Mouse (Mus musculus): ENCODE data around the gene Olfr1331. TPM values are rescaled to one million over a fixed set of nuclear protein-coding genes. Genes with fewer than 3 reads are reported as not detected.
"Not testable (repeated sequence)": the region's sequence is repeated elsewhere in the genome, so short reads cannot be mapped to it uniquely, and the experiment has no call there.

Gene Olfr1331
- total and polyA plus RNA-seq, 2 experiments from 2014 or later: not detected

GRCm38 (mm10) chr4:118901981-118902380 lies 37.5 kb downstream of the Olfr1331 start:
- DNase-seq (ENCODE audit: low spot score) (no peak), ATAC-seq (no peak)
- Histone ChIP-seq H3K4me3 (ENCODE audit: low read length) (no peak overlapping the region), H3K27me3 (ENCODE audit: insufficient read depth, low read length) (no peaks in the 10 kb centered on the region), H3K9ac (replicated peaks; ENCODE audit: low read length) (no peak overlapping the region), H3K27ac (no peak overlapping the region), H3K9me3 (ENCODE audit: low read length) (no peaks in the 10 kb centered on the region), H3K4me2 (ENCODE audit: low read depth, low read length) (no peak overlapping the region), H3K4me1 (ENCODE audit: insufficient read depth, low read length) (no peaks in the 10 kb centered on the region), H3K36me3 (ENCODE audit: insufficient read depth, low read length) (no peaks in the 10 kb centered on the region)
- WGBS: 46% methylated on average over 2 of the region's 2 CpGs
- TF ChIP-seq CTCF (IDR thresholded peaks at IDR 0.05; ENCODE audit: low read depth): no peak

- H3K36me3 ChIP-seq (ENCODE audit: insufficient read depth, low read length); H3K4me1 ChIP-seq (ENCODE audit: insufficient read depth, low read length); DNase-seq (ENCODE audit: low spot score); H3K27me3 ChIP-seq (ENCODE audit: insufficient read depth, low read length); ATAC-seq; H3K9ac ChIP-seq (replicated peaks; ENCODE audit: low read length); H3K9me3 ChIP-seq (ENCODE audit: low read length); H3K27ac ChIP-seq; H3K4me3 ChIP-seq (ENCODE audit: low read length); H3K4me2 ChIP-seq (ENCODE audit: low read depth, low read length): not testable (repeated sequence)
- 60% methylated on average over 2 of the region's 2 CpGs for WGBS
These were observed 52.9 kb downstream of the Olfr1331 start, which contains the start of gene Olfr1329 for GRCm38 (mm10) chr4:118917365-118917764. Gene Olfr1329 (minus strand): TSS chr4:118917465.

Other genes starting within 250 kb of the Olfr1331 start
- 0.65 and 1.3 TPM in 2 replicates for gene Cfap57, start 243.9 kb upstream of the Olfr1331 start, total RNA-seq (2014; rRNA removed)
- 0.70 and 1.2 TPM in 2 replicates for gene Cfap57, start 243.9 kb upstream of the Olfr1331 start, polyA plus RNA-seq (2015; fragmentation: Nextera tagmentation; extraction: Ambion mirVana)
- gene Ebna1bp2, start 243.8 kb upstream of the Olfr1331 start, total RNA-seq (2014; rRNA removed): 31.6 and 40.0 TPM in 2 replicates
- gene Ebna1bp2, start 243.8 kb upstream of the Olfr1331 start, polyA plus RNA-seq (2015; fragmentation: Nextera tagmentation; extraction: Ambion mirVana): 85.4 and 98.5 TPM in 2 replicates
- gene Olfr62, start 205.7 kb upstream of the Olfr1331 start, total RNA-seq (2014; rRNA removed): not detected in 2 replicates
- gene Olfr62, start 205.7 kb upstream of the Olfr1331 start, polyA plus RNA-seq (2015; fragmentation: Nextera tagmentation; extraction: Ambion mirVana): not detected in 2 replicates
- not detected in 2 replicates for gene Olfr1342, start 171.9 kb upstream of the Olfr1331 start, total RNA-seq (2014; rRNA removed)
- 0.04 TPM in 1 of 2 replicates, not detected in the other for gene Olfr1342, start 171.9 kb upstream of the Olfr1331 start, polyA plus RNA-seq (2015; fragmentation: Nextera tagmentation; extraction: Ambion mirVana)
- not detected in 2 replicates for gene Olfr1341, start 161.1 kb upstream of the Olfr1331 start, total RNA-seq (2014; rRNA removed)
- gene Olfr1341, start 161.1 kb upstream of the Olfr1331 start, polyA plus RNA-seq (2015; fragmentation: Nextera tagmentation; extraction: Ambion mirVana): not detected in 2 replicates
- gene Olfr1340, start 144.5 kb upstream of the Olfr1331 start, total RNA-seq (2014; rRNA removed): not detected in 2 replicates
- gene Olfr1340, start 144.5 kb upstream of the Olfr1331 start, polyA plus RNA-seq (2015; fragmentation: Nextera tagmentation; extraction: Ambion mirVana): not detected in 2 replicates
- gene Olfr1339, start 132.5 kb upstream of the Olfr1331 start, total RNA-seq (2014; rRNA removed): not detected in 2 replicates
- not detected in 2 replicates for gene Olfr1339, start 132.5 kb upstream of the Olfr1331 start, polyA plus RNA-seq (2015; fragmentation: Nextera tagmentation; extraction: Ambion mirVana)
- gene Olfr1338, start 105.9 kb upstream of the Olfr1331 start, total RNA-seq (2014; rRNA removed): not detected in 2 replicates
- gene Olfr1338, start 105.9 kb upstream of the Olfr1331 start, polyA plus RNA-seq (2015; fragmentation: Nextera tagmentation; extraction: Ambion mirVana): not detected in 2 replicates
- gene Olfr1337, start 82.1 kb upstream of the Olfr1331 start, total RNA-seq (2014; rRNA removed): not detected in 2 replicates
- gene Olfr1337, start 82.1 kb upstream of the Olfr1331 start, polyA plus RNA-seq (2015; fragmentation: Nextera tagmentation; extraction: Ambion mirVana): not detected in 2 replicates
- gene Olfr1335, start 54.7 kb upstream of the Olfr1331 start, total RNA-seq (2014; rRNA removed): not detected in 2 replicates
- not detected in 2 replicates for gene Olfr1335, start 54.7 kb upstream of the Olfr1331 start, polyA plus RNA-seq (2015; fragmentation: Nextera tagmentation; extraction: Ambion mirVana)
- not detected in 2 replicates for gene Olfr1333, start 28.4 kb upstream of the Olfr1331 start, total RNA-seq (2014; rRNA removed)
- gene Olfr1333, start 28.4 kb upstream of the Olfr1331 start, polyA plus RNA-seq (2015; fragmentation: Nextera tagmentation; extraction: Ambion mirVana): not detected in 2 replicates
- not detected in 2 replicates for gene Olfr1330, start 23.9 kb downstream of the Olfr1331 start, total RNA-seq (2014; rRNA removed)
- not detected in 2 replicates for gene Olfr1330, start 23.9 kb downstream of the Olfr1331 start, polyA plus RNA-seq (2015; fragmentation: Nextera tagmentation; extraction: Ambion mirVana)
- not detected in 2 replicates for gene Olfr1329, start 52.8 kb downstream of the Olfr1331 start, total RNA-seq (2014; rRNA removed)
- gene Olfr1329, start 52.8 kb downstream of the Olfr1331 start, polyA plus RNA-seq (2015; fragmentation: Nextera tagmentation; extraction: Ambion mirVana): not detected in 2 replicates
- not detected in 2 replicates for gene Olfr1328, start 74.0 kb downstream of the Olfr1331 start, total RNA-seq (2014; rRNA removed)
- not detected in 2 replicates for gene Olfr1328, start 74.0 kb downstream of the Olfr1331 start, polyA plus RNA-seq (2015; fragmentation: Nextera tagmentation; extraction: Ambion mirVana)
- gene Lao1, start 96.9 kb downstream of the Olfr1331 start, total RNA-seq (2014; rRNA removed): 0.07 and 0.58 TPM in 2 replicates
- 0.15 and 0.29 TPM in 2 replicates for gene Lao1, start 96.9 kb downstream of the Olfr1331 start, polyA plus RNA-seq (2015; fragmentation: Nextera tagmentation; extraction: Ambion mirVana)
- 119 and 120 TPM in 2 replicates for gene Slc2a1, start 244.1 kb downstream of the Olfr1331 start, total RNA-seq (2014; rRNA removed)
- 48.8 and 50.6 TPM in 2 replicates for gene Slc2a1, start 244.1 kb downstream of the Olfr1331 start, polyA plus RNA-seq (2015; fragmentation: Nextera tagmentation; extraction: Ambion mirVana)